Mouse (Mus musculus) liver, embryonic 16.5 days (tissue): ENCODE results near the gene S100a5. TPM values are rescaled to one million over a fixed set of nuclear protein-coding genes. Genes with fewer than 3 reads are reported as not detected.

ENCODE experiments used
- ATAC-seq: fragments of 200-750 bp; cut with Nextera tagmentation; 2 replicates; pipeline ENCODE4 v1.8.0; 2017; ENCODE audit warnings: low read depth, mild to moderate bottlenecking, moderate number of reproducible peaks, moderate library complexity
- H3K27ac ChIP-seq: fragments of 300-500 bp; sonication (generic); 2 replicates; pipeline ENCODE4 v1.5.1; 2014; ENCODE audit warnings: mild to moderate bottlenecking, low read length
- H3K27me3 ChIP-seq: fragments of 300-500 bp; sonication (generic); 2 replicates; pipeline ENCODE4 v1.6.1; 2014; ENCODE audit warnings: low read depth, low read length, mixed read lengths; ENCODE audit not compliant: control insufficient read depth, insufficient read depth
- H3K36me3 ChIP-seq: fragments of 300-500 bp; sonication (generic); 2 replicates; pipeline ENCODE4 v1.6.1; 2014; ENCODE audit warnings: mild to moderate bottlenecking; ENCODE audit not compliant: control insufficient read depth, insufficient read depth
- H3K4me1 ChIP-seq: fragments of 300-500 bp; sonication (generic); 2 replicates; pipeline ENCODE4 v1.6.1; 2014; ENCODE audit warnings: low read depth, low read length, mixed read lengths; ENCODE audit not compliant: control insufficient read depth
- H3K4me2 ChIP-seq: fragments of 300-500 bp; sonication (generic); 2 replicates; pipeline ENCODE4 v1.6.1; 2014; ENCODE audit warnings: low read depth, low read length, mixed read lengths
- H3K4me3 ChIP-seq: fragments of 300-500 bp; sonication (generic); 2 replicates; pipeline ENCODE4 v1.5.1; 2014; ENCODE audit warnings: low read depth, mild to moderate bottlenecking, low read length
- H3K9ac ChIP-seq: fragments of 300-500 bp; sonication (generic); 2 replicates; pipeline ENCODE4 v1.6.1; 2014; ENCODE audit warnings: low read depth, low read length
- H3K9me3 ChIP-seq: fragments of 300-500 bp; sonication (generic); replicated peaks from 2 replicates; pipeline ENCODE4 v1.6.1; 2016; ENCODE audit warnings: low read length; ENCODE audit not compliant: control insufficient read depth
- WGBS: fragments of 180-500 bp; shearing (Covaris S2); extraction: QIAGEN DNeasy Blood & Tissue Kit; methylation state at CpG from one replicate; pipeline ENCODE4 v1.1.7; 2014; ENCODE audit not compliant: insufficient replicate concordance; 5-methylcytosine and 5-hydroxymethylcytosine counted together
- polyA plus RNA-seq: library from polyadenylated mRNA; unstranded; fragments of >200 nt; fragmentation: Nextera tagmentation; extraction: Ambion mirVana; gene quantifications from 2 replicates; pipeline ENCODE4 v1.2.1, GENCODE M21; 2015

Gene S100a5
- polyA plus RNA-seq, 1 experiment from 2014 or later: not detected

- Histone ChIP-seq H3K4me3 (no peak overlapping the region), H3K9ac (no peak overlapping the region), H3K4me1 (no peaks in the 10 kb centered on the region), H3K9me3 (no peaks in the 10 kb centered on the region), H3K4me2 (no peak overlapping the region), H3K27ac (no peak overlapping the region), H3K27me3 (no peaks in the 10 kb centered on the region), H3K36me3 (no peaks in the 10 kb centered on the region)
- WGBS: 71% methylated on average over 6 of the region's 6 CpGs
- no peak for ATAC-seq
These were observed 11.5 kb upstream of the S100a5 start for GRCm38 (mm10) chr3:90596810-90597209.

DNA sequence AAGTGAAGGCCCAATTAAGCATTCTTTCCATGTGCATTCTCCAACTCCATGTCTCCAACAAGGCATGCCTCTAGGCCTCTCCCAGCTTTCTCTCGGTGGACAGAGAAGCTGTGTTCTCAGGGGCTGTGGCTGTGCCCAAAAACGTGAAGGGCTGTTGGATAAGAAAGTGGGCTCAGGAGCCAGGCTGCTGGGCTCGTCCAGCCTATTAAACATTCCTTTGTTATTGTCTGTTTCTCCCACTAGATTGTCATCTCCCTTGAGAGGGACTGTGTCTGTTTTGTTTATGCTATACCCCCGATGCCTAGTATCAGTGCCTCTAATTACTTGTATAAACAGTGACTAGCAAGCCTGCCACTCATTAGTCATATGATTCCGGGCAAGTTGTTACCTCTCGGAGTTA is 10.6 kb upstream of the S100a5 start:
- H3K4me2 ChIP-seq: no peak overlapping the region
- 47% methylated on average over 6 of the region's 6 CpGs for WGBS

DNA sequence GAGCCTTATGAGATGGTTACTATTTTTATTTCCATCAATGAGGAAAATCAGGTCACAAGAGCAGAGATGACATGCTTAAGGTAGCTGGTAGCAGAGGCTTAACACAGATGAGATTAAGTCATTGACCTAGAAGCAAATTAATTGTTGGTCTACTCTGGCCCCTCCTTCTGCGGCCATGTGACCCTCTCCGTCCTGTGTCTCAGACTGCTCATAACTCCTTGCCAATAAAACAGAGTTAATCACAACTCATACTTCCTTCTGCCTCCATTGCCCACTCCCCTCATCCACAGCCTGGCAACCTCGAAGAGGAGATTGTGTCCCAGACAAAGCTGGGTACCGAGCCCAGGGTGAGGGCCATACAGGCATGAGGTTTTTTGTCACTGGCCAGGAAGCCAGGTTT is 10.1 kb upstream of the S100a5 start:
- no peak for ATAC-seq

More for the DNA sequence above, 10.6 kb upstream of the S100a5 start:
- no peaks in the 10 kb centered on the region for H3K27me3 ChIP-seq
- no peaks in the 10 kb centered on the region for H3K36me3 ChIP-seq
- no peak overlapping the region for H3K27ac ChIP-seq
- H3K4me3 ChIP-seq: no peak overlapping the region
- H3K9me3 ChIP-seq: no peaks in the 10 kb centered on the region
- H3K4me1 ChIP-seq: no peaks in the 10 kb centered on the region
- H3K9ac ChIP-seq: no peak overlapping the region
- no peak for ATAC-seq

DNA sequence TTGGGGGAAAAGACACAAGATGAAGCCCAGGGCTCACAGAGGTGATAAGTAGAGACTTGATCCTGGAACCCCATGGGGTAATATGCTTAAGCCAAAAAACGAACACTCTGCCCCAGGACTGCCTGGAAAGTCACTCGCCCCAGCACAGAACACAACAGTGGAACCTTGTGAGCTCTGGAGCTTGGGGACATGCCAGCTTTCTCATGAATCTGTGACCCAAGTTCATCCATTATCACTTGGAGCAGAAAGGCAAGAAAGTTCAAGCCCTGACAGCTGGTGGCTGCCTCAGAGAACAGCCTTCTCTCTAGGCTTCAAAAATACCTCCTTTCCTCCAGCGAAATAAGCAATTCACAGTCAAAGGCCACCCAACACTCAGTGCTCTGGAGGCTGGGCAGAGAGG is 8.9 kb upstream of the S100a5 start:
- Histone ChIP-seq H3K4me2 (no peak overlapping the region), H3K9me3 (no peaks in the 10 kb centered on the region), H3K4me1 (no peaks in the 10 kb centered on the region), H3K4me3 (no peak overlapping the region), H3K27ac (no peak overlapping the region), H3K27me3 (no peaks in the 10 kb centered on the region), H3K9ac (no peak overlapping the region), H3K36me3 (no peaks in the 10 kb centered on the region)
- 48% methylated on average over 3 of the region's 3 CpGs for WGBS
- no peak for ATAC-seq

More for the DNA sequence above, 10.1 kb upstream of the S100a5 start:
- Histone ChIP-seq H3K27me3 (no peaks in the 10 kb centered on the region), H3K4me3 (no peak overlapping the region), H3K27ac (no peak overlapping the region), H3K9ac (no peak overlapping the region), H3K9me3 (no peaks in the 10 kb centered on the region), H3K4me1 (no peaks in the 10 kb centered on the region), H3K4me2 (no peak overlapping the region), H3K36me3 (no peaks in the 10 kb centered on the region)
- WGBS: 46% methylated on average over 4 of the region's 4 CpGs

GRCm38 (mm10) chr3:90600036-90600435 is 8.3 kb upstream of the S100a5 start:
- Histone ChIP-seq H3K4me2 (no peak overlapping the region), H3K27me3 (no peaks in the 10 kb centered on the region), H3K27ac (no peak overlapping the region), H3K36me3 (no peaks in the 10 kb centered on the region), H3K4me3 (no peak overlapping the region), H3K9ac (no peak overlapping the region), H3K9me3 (no peaks in the 10 kb centered on the region), H3K4me1 (no peaks in the 10 kb centered on the region)
- WGBS: 64% methylated on average over 6 of the region's 6 CpGs
- no peak for ATAC-seq

- Histone ChIP-seq H3K4me2 (no peak overlapping the region), H3K27me3 (no peaks in the 10 kb centered on the region), H3K9me3 (no peaks in the 10 kb centered on the region), H3K9ac (no peak overlapping the region), H3K4me3 (no peak overlapping the region), H3K4me1 (no peaks in the 10 kb centered on the region), H3K27ac (no peak overlapping the region), H3K36me3 (no peaks in the 10 kb centered on the region)
- 59% methylated on average over 8 of the region's 8 CpGs for WGBS
- ATAC-seq: no peak
These were observed 7.7 kb upstream of the S100a5 start for GRCm38 (mm10) chr3:90600458-90601195.

- WGBS: 65% methylated on average over 11 of the region's 11 CpGs
- no peaks in the 10 kb centered on the region for H3K36me3 ChIP-seq
- no peaks in the 10 kb centered on the region for H3K4me1 ChIP-seq
- H3K9ac ChIP-seq: no peak within 1 kb of the TSS
- no peak within 1 kb of the TSS for H3K4me3 ChIP-seq
- no peaks in the 10 kb centered on the region for H3K27me3 ChIP-seq
- H3K4me2 ChIP-seq: no peak within 1 kb of the TSS
- H3K9me3 ChIP-seq: no peaks in the 10 kb centered on the region
- ATAC-seq: no peak
- H3K27ac ChIP-seq: no peak within 1 kb of the TSS
These were observed 6.7 kb upstream of the S100a5 start, which contains the start of gene Gm42674 for GRCm38 (mm10) chr3:90601486-90602110. Gm42674 (plus strand) TSS chr3:90601904.

DNA sequence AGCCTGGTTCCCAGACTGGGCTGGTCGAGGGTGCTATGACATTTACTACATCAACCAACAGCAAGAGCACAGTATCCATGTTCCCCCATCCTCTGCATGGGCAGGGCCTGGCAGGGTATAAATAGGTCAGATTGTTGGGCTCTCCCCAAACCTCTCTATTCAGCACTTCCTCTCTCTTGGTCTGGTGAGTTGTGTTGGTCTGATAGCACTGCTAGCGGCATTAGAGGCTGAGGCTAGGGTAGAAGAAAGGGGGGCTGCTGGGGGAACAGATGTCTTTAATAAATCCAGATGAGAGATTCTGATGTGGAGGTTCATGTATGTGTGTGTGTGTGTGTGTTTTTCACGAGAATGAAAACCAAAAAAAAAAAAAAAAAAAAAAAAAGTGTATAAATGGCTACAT is 4.7 kb upstream of the S100a5 start, which contains the start of gene S100a4:
S100a4 (plus strand) TSS at position 149 of the 400 bp plus-strand sequence.
- no peak for ATAC-seq
- no peaks in the 10 kb centered on the region for H3K4me1 ChIP-seq
- no peaks in the 10 kb centered on the region for H3K9me3 ChIP-seq
- no peak within 1 kb of the TSS for H3K9ac ChIP-seq
- H3K27ac ChIP-seq: no peak within 1 kb of the TSS
- no peak within 1 kb of the TSS for H3K4me3 ChIP-seq
- no peaks in the 10 kb centered on the region for H3K36me3 ChIP-seq
- no peak within 1 kb of the TSS for H3K4me2 ChIP-seq
- 17% methylated on average over 3 of the region's 3 CpGs for WGBS
- H3K27me3 ChIP-seq: no peaks in the 10 kb centered on the region

GRCm38 (mm10) chr3:90604416-90604815 is 3.9 kb upstream of the S100a5 start:
- 28% methylated on average over 4 of the region's 4 CpGs for WGBS
- Histone ChIP-seq H3K27ac (no peak overlapping the region), H3K4me3 (no peak overlapping the region), H3K36me3 (no peaks in the 10 kb centered on the region), H3K9ac (no peak overlapping the region), H3K9me3 (no peaks in the 10 kb centered on the region), H3K4me2 (no peak overlapping the region), H3K4me1 (no peaks in the 10 kb centered on the region), H3K27me3 (no peaks in the 10 kb centered on the region)
- ATAC-seq: no peak
